Mouse (Mus musculus) lung, adult 18-20 months (tissue): ENCODE data around the gene Stmn1.
A peak's percentile ranks its signal among the peaks of the same experiment; 100 is the strongest.
"Not testable (repeated sequence)": the region's sequence is repeated elsewhere in the genome, so short reads cannot be mapped to it uniquely, and the experiment has no call there.

Experiments
- DNase-seq, 2 experiments: peaks; one replicate each; pipeline ENCODE4 v3.0.0; 2022; ENCODE audit warnings: mixed read lengths in 2 of 2

Gene Stmn1

GRCm38 (mm10) chr4:134488211-134488610, 20.1 kb downstream of the Stmn1 start:
- peak; percentile 70 to 78 for DNase-seq

DNA sequence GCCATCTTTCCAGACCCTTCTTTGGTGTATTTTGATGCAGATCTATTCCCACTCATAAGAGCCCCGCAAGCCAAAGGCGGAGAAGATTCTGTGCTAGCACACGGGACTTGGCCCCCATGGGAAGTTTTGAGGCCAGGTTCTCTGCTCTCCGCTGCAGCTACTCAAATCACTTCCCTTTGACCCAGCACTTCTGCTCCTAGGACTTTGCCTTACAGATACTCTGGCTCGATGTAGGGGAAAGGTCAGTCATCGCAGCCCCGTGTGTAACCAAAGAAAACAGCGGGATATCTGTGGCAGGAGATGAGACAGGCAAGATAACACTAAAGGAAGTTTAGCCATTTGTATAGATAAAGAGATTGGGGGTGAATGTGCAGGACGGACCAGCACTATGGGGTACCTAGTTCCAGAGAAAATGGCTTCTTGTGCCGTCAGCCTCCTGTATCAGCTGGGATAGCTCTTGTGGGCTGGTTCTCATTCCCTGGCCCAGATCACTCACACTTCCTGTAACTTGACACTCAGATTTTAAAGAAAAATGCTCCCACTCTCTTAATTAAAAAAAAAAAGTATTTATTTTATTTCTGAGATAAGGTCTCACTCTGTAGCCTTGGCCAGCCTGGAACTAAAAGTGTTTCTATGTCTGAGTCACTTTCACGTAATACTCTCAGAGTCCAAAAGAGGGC, 22.0 kb downstream of the Stmn1 start:
- no peak for DNase-seq

GRCm38 (mm10) chr4:134491716-134492115, 23.6 kb downstream of the Stmn1 start:
- DNase-seq = peak in 1 of 2 experiments; percentile 56

DNA sequence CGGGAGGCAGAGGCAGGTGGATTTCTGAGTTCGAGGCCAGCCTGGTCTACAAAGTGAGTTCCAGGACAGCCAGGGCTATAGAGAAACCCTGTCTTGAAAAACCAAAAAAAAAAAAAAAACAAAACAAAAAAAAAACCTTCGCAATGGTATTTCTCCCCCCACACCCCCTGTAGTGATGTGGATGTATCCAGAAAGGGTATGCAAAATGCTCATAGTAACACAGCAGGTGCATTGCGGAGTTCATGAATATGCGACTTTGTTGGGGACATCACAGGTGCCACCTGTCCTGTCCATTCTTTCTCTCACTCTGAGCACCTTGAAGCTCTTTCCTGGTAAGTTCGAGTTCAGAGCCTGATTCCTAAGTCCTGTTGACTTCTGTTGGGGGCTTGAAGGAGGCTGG, 26.0 kb downstream of the Stmn1 start:
- DNase-seq = not testable (repeated sequence)

DNA sequence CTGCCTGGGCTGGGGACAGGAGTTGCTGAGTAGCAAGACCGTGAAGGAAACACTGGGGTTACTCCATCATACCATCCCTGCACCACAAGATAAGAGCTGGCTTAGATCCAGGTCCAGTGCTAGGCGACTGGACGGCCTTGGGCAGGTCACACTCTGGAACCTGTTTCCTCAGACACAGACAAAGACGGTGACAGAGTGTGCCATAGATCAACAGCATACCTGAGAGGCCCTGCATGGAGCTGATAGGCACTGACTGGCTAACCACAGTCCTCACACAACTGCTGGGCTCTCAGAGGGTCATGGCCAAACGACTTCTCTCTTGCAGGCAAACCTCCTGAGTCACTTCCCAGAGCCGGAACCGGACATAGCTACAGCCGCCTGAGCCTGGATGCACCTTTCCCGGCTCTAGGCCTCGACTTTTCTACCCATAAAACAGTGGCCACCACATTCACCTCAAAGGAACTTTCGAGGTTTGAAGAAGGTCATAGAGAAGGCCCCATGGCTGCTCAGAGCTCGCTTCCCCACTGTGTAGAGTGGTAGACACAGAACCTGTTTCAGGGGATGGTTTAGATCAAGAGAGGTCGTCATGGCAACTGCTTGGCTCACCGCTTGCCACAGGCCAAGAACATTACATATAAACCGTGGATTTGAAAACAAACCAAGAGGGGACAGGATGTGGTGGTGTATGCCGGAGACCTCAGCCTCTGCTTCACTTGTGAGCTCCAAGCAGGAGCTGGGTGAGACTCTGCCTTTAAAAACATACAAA, 26.8 kb downstream of the Stmn1 start:
- peak; percentile 66 to 83 for DNase-seq

GRCm38 (mm10) chr4:134495546-134495923, 27.4 kb downstream of the Stmn1 start:
- peak; percentile 32 to 41 for DNase-seq

GRCm38 (mm10) chr4:134496595-134497210, 28.6 kb downstream of the Stmn1 start, which contains the start of gene Paqr7:
Paqr7 (plus strand) TSS chr4:134496697.
- DNase-seq = peak; percentile 86 to 91

DNA sequence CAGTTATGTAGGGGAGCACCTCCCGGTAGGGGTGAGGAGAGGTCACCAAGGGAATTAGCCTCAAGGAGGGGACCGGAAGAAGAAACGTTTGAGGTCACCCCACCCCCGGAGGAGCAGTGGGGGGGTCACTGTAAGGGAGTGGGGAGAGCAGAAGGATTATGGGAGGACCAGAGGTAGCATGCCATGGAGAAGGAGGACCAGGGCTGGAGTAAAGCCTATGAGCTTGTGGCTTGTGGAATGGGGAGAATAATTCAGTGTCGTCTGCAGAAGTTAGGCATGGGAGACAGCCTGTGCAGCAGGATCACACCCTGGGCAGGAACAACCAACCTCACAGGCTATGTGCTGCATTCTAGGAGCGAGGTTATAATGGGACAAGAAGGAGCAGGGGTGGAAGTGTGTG, 29.1 kb downstream of the Stmn1 start:
- DNase-seq = no peak

DNA sequence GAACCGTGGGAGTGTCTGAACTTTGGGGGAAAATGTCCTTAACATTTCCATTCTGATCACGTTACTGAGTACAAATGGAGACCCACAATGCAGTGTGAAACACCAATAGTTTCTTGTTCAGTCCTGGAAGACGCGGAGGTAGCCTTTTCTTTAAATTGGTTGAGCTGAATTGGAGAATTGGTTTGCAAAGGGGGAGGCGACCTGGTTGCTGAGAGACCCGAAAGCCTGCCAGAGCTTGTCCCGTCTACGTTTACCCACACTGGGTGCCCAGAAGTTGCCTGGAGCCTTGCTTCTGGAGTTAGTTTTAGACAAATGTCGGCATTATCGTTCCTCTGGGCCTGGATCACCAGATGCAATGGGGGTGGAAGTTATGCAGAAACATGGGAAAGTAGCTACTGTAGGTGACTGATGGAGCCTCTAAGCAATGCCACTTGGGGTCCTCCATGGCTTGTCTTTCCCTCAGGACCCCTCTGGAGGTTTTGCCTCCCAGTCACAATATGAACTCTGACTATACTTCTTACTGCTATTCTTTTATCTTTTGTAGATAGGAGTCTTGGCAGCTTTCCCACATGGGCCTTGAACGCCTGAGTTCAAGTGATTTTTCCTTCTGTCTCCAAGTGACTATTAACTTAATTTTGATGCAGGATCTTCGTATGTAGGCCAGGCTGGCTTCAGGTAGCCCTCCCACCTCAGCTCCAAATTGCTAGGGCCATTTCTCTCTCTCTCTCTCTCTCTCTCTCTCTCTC, 30.0 kb downstream of the Stmn1 start:
- DNase-seq = no peak

- DNase-seq = not testable (repeated sequence)
Observed at GRCm38 (mm10) chr4:134498983-134499382, 30.9 kb downstream of the Stmn1 start.

DNA sequence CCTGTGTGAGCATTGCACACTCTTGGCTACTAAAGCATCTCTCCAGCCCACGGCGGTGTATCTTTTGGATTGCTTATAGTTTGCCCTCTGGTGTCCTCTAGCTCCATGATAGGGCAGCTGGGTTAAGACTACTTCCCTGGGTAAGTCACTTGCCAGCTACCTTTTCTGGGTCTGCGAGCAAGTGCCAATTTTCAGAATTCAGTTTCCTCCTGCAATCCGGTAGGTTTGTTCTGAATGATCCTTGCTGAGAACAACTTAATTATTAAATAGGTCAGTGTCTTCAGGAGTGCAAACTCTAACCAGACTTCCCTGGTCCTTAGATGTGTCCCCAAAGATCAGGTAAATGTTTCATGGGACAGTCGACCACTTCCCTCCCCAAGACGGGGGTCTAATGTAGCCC, 33.0 kb downstream of the Stmn1 start:
- DNase-seq = no peak

DNA sequence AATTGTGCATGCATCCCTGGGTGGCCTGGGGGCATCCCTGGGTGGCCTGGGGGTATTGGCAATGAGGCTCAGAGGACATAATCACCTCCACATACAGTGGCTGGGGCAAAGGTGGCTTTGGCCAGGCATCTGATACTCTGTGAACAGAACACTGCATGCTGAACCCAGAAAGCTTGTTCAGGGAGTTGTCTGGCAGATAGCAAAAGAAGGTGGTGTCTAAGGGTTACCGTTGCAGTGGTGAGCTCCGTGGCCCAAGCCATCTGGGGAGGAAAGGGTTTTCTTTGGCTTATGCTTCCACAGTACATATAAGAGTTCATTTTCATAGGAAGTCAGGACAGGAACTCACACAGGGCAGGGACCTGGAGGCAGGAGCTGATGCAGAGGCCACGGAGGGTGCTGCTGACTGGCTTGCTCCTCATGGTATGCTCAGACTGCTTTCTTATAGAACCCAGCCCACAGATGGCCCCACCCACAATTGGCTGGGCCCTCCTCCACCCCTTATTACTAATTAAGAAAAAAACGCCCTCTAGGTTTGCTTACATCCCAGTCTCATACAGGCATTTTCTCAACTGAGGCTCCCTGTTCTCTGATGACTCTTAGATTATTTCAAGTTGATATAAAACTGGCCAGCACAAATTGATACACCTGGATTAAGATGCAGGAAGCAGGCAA, 35.7 kb downstream of the Stmn1 start:
- no peak for DNase-seq

GRCm38 (mm10) chr4:134505303-134505789, 37.2 kb downstream of the Stmn1 start:
- DNase-seq = no peak

DNA sequence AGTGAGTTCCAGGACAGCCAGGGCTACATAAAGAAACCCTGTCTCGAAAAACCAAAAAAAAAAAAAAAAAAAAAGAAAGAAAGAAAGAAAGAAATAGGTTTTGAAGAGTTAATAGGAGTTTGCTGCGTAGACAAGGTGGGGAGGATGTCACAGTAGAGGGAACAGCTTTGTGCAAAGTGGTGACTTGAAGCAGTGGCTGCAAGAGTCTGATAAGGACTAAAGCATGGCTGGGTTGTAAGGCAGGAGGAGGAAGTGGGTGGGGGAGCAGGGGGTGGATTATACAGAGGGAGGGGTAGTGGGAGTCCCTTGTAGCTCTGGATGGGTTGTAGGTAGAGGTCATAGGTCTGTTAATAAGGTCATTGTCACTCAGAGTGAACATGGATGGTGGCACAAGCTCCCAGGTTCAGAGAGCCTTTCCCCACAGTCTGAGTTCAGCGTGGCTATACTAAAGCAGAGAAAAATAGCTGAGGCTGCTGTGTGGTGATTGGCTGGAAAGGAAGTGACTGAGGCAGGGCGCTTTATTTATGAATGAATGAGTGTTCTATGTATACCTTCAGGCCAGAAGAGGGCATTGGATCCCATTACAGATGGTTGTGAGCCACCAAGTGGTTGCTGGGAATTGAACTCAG, 38.0 kb downstream of the Stmn1 start:
- DNase-seq = no peak

DNA sequence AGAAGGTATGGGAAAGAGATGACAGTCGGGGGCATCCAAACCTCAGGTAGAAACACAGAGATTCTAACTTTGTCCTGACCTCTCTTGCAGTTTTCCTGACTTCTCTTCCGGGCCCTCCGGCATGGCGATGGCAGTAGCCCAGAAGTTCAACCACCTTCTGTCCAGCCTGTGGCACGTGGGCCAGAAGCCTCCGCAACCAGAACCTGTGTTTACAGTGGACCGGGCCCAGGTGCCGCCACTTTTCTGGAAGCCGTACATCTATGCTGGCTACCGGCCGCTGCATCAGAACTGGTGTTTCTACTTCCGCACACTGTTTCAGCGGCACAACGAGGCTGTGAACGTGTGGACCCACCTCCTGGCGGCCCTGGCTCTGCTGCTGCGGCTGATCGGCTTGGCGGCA, 38.6 kb downstream of the Stmn1 start:
- no peak for DNase-seq

DNA sequence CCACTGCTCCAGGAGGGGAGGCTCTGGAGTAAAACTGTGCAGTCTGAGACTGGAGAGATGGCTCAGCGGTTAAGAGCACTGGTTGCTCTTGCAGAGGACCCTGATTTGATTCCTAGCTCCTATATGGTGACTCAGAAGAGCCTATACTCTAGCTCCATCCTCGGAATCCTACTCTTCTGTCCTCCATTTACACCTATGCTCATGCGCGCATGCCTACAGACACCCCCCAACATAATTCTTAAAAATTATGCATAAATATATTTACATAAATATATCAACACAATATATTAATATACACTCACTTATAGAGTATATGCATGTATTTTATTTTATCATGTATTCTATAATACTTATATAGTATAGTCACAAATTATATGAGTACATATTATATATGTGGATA, 42.3 kb downstream of the Stmn1 start:
- no peak for DNase-seq

- DNase-seq = peak; percentile 85 to 91
Observed at GRCm38 (mm10) chr4:134510845-134511411, 42.8 kb downstream of the Stmn1 start, which contains the start of gene Aunip. Aunip (plus strand) TSS chr4:134510999.

DNA sequence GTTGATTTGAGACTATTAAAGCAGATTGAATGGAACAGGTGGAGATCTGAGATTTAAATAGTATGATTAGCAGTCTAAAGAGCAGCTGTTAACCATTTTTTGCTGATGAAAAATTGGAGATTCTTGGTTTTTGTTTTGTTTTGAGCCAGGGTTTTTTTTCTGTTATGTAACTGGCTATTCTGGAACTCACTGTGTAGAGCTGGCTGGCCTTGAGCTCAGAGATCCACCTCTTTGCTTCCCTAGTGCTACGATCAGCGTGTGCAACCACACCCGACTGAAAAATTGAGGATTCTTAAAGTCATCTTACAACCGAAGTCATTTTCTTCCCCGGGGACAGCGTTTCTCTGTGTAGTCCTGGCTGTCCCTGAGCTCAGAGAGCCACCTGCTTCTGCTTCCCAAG, 43.6 kb downstream of the Stmn1 start:
- DNase-seq = no peak

- DNase-seq = peak; percentile 69 to 82
Observed at GRCm38 (mm10) chr4:134512798-134513197, 44.7 kb downstream of the Stmn1 start.

- peak in 1 of 2 experiments; percentile 50 for DNase-seq
Observed at GRCm38 (mm10) chr4:134514309-134514930, 46.3 kb downstream of the Stmn1 start.

DNA sequence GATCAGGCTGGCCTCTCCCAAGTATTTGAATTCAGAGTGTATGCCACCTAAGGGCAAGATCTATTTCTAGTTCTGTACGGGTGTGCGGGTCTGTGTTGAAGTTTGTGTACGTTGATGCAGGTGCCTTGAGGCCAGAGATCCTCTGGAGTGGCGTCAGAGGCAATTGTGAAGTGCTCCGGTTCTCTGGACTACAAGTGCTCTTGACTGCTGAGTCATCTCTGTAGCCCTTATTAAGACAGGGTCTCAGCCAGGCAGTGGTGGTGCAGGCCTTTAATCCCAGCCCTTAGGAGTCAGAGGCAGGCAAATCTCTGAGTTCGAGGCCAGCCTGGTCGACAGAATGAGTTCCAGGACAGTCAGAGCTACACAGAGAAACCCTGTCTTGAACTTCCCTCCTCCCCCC, 47.5 kb downstream of the Stmn1 start:
- DNase-seq = peak; percentile 69 to 75
